Mouse (Mus musculus): ENCODE measurements around the gene Olfr1502. TPM values are rescaled to one million over a fixed set of nuclear protein-coding genes. Genes with fewer than 3 reads are reported as not detected.

Olfr1502 gene
- polyA plus RNA-seq (2017; shearing (Covaris generic)) = not detected

DNA sequence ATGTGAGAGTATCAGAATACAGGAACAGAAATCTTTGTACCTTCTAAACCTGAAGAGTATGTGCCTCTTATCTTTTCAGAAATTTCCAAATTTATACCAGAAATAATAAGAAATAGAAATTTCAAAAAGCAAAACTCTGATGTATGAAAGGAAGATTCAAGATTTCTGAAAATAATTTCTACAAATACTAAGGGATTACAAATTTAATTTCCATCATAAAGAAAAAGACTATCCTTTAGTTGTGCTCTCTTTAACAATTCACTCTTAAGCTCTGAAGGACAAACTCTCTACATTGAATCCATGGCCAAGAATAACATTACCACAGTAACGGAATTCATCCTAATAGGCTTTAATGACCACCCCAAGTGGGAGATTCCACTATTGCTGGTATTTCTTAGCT lies at the start of gene Olfr1502:
Gene Olfr1502, plus strand, starts transcription at position 301 of the 400 bp plus-strand sequence.

DNA sequence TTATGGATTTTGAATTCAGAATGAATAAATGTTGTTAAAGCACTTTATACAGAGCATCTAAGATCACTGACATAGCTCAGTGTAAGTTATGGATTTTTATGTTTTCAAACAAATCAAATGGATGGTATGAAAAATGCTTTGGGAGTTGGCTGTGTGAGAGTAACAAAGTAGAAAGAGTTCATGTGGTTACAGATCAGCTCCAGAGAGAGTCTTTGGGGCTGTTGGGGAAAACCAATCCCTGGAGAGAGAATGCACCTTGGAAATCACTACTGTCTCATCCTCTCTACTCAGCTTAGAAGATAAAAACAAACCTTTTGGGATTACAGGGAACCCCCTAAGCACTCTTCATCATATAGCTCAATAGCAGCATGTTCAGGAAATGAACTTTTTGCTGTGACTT lies 42.2 kb upstream of the Olfr1502 start, which contains the start of gene Olfr1499:
Gene Olfr1499, minus strand, starts transcription at position 101 of the 400 bp plus-strand sequence.

DNA sequence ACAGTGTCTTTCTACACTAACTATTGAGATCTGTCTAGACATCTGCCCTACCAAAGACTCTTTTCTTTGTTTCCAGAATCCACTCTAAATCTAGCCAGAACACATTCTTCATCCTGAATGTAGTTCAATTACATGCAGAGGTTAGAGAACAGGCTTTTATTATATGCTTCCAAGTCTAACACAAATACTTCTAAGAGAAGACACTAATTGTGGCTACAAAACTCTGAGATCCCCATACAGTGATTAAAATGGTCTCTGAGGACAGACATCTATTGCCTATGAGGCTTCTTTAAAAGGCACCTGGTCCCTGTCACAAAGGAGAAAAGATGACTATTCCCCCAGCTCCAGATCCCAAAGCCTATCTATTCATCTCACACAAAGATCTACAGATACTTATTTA lies 31.2 kb upstream of the Olfr1502 start, which contains the start of gene Olfr1500:
Gene Olfr1500, minus strand, starts transcription at position 101 of the 400 bp plus-strand sequence.

DNA sequence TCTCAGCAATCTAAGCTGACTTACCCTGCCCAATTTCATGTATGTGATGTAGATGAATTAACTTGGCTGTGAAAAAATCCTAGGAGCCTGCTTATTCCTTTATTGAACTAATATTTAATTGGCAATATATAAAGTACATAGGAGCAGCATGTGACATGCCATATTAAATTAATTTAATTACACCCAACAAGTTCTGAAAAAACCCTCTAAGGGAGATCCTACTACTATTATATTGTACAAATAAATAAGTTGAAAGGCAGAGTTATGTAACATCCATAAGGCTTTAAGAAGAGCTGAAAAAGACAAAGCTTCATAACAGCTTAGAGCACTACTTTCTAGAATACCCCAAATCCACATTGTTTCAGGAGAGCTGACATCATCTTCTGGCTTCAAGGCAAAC lies 11.0 kb upstream of the Olfr1502 start, which contains the start of gene Olfr1501:
Gene Olfr1501, minus strand, starts transcription at position 101 of the 400 bp plus-strand sequence.

DNA sequence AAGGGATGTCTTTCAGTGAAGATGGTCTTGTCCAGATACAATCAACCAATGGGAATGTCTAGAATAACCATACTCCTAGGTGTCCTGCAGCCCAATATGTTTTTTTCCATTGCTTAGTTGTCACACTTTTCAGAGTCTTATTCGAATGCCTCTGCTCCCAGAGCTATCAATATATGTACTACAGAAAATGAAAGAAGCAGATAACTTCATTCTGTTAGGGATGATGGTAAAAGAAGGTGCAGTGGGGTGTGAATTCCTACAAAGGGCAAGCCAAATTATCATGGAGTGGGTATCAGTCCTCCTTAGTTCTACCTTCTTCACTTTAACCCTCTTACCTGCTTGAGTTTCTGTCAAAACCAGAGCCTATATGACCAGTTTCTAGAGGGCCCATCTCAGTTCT lies 36.2 kb downstream of the Olfr1502 start, which contains the start of gene Olfr1504:
Gene Olfr1504, minus strand, starts transcription at position 101 of the 400 bp plus-strand sequence.

Other genes with a start within 250 kb of the Olfr1502 start
- not detected for gene Olfr1487, start 244.4 kb upstream of the Olfr1502 start, polyA plus RNA-seq (2017; shearing (Covaris generic))
- gene Olfr1489, start 230.2 kb upstream of the Olfr1502 start, polyA plus RNA-seq (2017; shearing (Covaris generic)) = not detected
- gene Olfr1490, start 210.7 kb upstream of the Olfr1502 start, polyA plus RNA-seq (2017; shearing (Covaris generic)) = not detected
- gene Olfr1491, start 164.5 kb upstream of the Olfr1502 start, polyA plus RNA-seq (2017; shearing (Covaris generic)) = not detected
- not detected for gene Olfr1493-ps1, start 138.5 kb upstream of the Olfr1502 start, polyA plus RNA-seq (2017; shearing (Covaris generic))
- not detected for gene Olfr1494, start 122.1 kb upstream of the Olfr1502 start, polyA plus RNA-seq (2017; shearing (Covaris generic))
- not detected for gene Olfr1495, start 97.2 kb upstream of the Olfr1502 start, polyA plus RNA-seq (2017; shearing (Covaris generic))
- not detected for gene Olfr1496, start 83.9 kb upstream of the Olfr1502 start, polyA plus RNA-seq (2017; shearing (Covaris generic))
- not detected for gene Olfr1497, start 63.6 kb upstream of the Olfr1502 start, polyA plus RNA-seq (2017; shearing (Covaris generic))
- gene Olfr1499, start 42.3 kb upstream of the Olfr1502 start, polyA plus RNA-seq (2017; shearing (Covaris generic)) = 0.22 TPM
- not detected for gene Olfr1500, start 31.3 kb upstream of the Olfr1502 start, polyA plus RNA-seq (2017; shearing (Covaris generic))
- gene Olfr1501, start 11.1 kb upstream of the Olfr1502 start, polyA plus RNA-seq (2017; shearing (Covaris generic)) = 0.12 TPM
- gene Olfr1504, start 36.1 kb downstream of the Olfr1502 start, polyA plus RNA-seq (2017; shearing (Covaris generic)) = not detected
- not detected for gene Olfr1505, start 51.7 kb downstream of the Olfr1502 start, polyA plus RNA-seq (2017; shearing (Covaris generic))

Measured in naive thymus-derived CD4-positive, alpha-beta T cell, adult 5 months (primary cell).